Mouse (Mus musculus): Measurements from ENCODE around the gene Numbl.

Gene Numbl

GRCm38 (mm10) chr7:27258205-27258899 is at the start of gene Numbl:
Gene Numbl (plus strand): TSS chr7:27258433.
- DNase-seq: peak; percentile 99

GRCm38 (mm10) chr7:27212626-27213025 is 45.6 kb upstream of the Numbl start:
- DNase-seq: no peak

GRCm38 (mm10) chr7:27218586-27218985 is 39.6 kb upstream of the Numbl start:
- DNase-seq: no peak

GRCm38 (mm10) chr7:27219937-27220336 is 38.3 kb upstream of the Numbl start:
- no peak for DNase-seq

GRCm38 (mm10) chr7:27221939-27222338 is 36.3 kb upstream of the Numbl start:
- DNase-seq: no peak

- DNase-seq: no peak
Measured at GRCm38 (mm10) chr7:27222538-27222937, 35.7 kb upstream of the Numbl start.

- DNase-seq: peak in 1 of 2 experiments; percentile 26
Measured at GRCm38 (mm10) chr7:27224877-27225575, 33.2 kb upstream of the Numbl start.

GRCm38 (mm10) chr7:27227276-27227675 is 31.0 kb upstream of the Numbl start:
- no peak for DNase-seq

GRCm38 (mm10) chr7:27227676-27228075 is 30.6 kb upstream of the Numbl start:
- peak in 1 of 2 experiments; percentile 18 for DNase-seq

- DNase-seq: peak; percentile 93 to 95
Measured at GRCm38 (mm10) chr7:27228281-27228821, 29.9 kb upstream of the Numbl start, which contains the start of gene Itpkc. Gene Itpkc (minus strand): TSS chr7:27228661.

GRCm38 (mm10) chr7:27228865-27229264 is 29.4 kb upstream of the Numbl start:
- no peak for DNase-seq

- DNase-seq: no peak
Measured at GRCm38 (mm10) chr7:27230781-27231180, 27.5 kb upstream of the Numbl start.

- DNase-seq: no peak
Measured at GRCm38 (mm10) chr7:27231693-27232331, 26.4 kb upstream of the Numbl start.

GRCm38 (mm10) chr7:27232781-27233281 is 25.4 kb upstream of the Numbl start, which contains the start of gene Coq8b:
Gene Coq8b (plus strand): TSS chr7:27233023.
- DNase-seq: peak; percentile 95 to 96

- peak in 1 of 2 experiments; percentile 25 for DNase-seq
Measured at GRCm38 (mm10) chr7:27233300-27233699, 24.9 kb upstream of the Numbl start.

GRCm38 (mm10) chr7:27235726-27236125 is 22.5 kb upstream of the Numbl start:
- DNase-seq: no peak

GRCm38 (mm10) chr7:27237527-27237926 is 20.7 kb upstream of the Numbl start:
- DNase-seq: no peak

GRCm38 (mm10) chr7:27238568-27238967 is 19.7 kb upstream of the Numbl start:
- DNase-seq: no peak

- no peak for DNase-seq
Measured at GRCm38 (mm10) chr7:27243211-27243610, 15.0 kb upstream of the Numbl start.

- DNase-seq: peak in 1 of 2 experiments; percentile 33
Measured at GRCm38 (mm10) chr7:27244088-27244487, 14.1 kb upstream of the Numbl start.

GRCm38 (mm10) chr7:27249146-27249545 is 9.1 kb upstream of the Numbl start:
- DNase-seq: peak; percentile 42 to 54

GRCm38 (mm10) chr7:27249928-27250327 is 8.3 kb upstream of the Numbl start:
- DNase-seq: no peak

- no peak for DNase-seq
Measured at GRCm38 (mm10) chr7:27251946-27252345, 6.3 kb upstream of the Numbl start.
